Mouse (Mus musculus): ENCODE data around the gene Med17.

The Med17 gene

GRCm38 (mm10) chr9:15287846-15288245, 8.1 kb upstream of the Med17 start:
- DNase-seq: no peak

- DNase-seq: no peak
Observed at GRCm38 (mm10) chr9:15285443-15285842, 5.7 kb upstream of the Med17 start.

DNA sequence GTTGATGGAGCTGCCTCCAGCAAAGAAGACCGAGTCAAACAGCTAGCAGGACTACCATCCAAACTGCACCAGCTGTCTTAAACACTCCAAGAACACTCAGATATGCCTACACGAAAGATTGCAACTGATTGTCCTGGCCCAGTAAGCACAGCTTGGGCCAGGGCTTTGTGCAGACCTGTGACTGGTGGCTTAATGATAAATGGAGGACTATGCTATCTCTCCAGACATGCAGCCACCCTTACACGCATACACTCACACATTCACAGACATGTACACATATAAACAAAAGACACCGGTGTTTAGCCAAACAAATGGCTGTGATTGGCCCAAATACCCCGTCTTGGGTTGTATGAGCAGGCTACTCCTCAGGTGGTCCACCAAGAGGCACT, 754 bp upstream of the Med17 start:
- DNase-seq: no peak

DNA sequence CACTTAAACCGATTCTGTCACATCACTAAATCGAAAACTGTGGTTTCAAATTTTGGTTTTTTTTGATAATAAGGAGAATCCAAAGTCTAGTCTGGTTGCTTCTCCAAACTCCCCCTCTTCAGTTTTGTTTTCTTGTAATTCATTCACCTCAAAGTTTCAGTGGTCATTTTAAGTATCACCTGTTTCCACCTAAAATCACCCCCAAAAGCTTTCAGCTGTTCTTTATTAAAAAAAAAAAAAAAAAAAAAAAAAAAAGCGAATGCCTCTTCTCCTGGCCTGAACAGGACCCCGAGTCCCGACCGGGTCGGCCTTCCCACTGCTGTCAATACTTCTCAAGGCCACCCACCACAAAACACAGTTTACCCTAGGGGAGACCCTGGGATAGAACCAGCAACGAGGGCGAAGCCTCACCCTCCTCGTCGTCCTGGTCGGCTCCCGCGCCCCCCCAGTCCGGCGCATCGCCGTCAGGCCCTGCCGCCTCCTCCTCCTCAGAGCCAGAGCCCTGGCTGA, 537 bp downstream of the Med17 start:
- DNase-seq: no peak

DNA sequence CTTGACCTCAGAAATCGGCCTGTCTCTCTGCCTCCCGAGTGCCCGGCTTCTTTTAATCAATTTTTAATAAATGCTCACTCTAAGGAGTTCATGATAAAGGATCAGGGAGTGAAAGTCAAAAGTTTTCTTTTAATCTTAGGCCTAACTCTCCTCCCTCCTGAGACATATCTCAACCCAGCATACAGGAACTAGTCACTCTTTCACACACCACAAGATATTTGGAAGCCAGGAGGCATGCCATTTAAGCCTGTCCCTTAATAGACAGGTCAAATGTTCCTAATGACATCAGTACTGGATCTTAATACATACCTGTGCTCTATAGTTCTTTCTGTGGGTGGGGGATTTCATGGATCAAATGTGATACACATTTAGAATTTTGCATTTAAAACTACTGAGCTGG, 1.4 kb downstream of the Med17 start:
- no peak for DNase-seq

DNA sequence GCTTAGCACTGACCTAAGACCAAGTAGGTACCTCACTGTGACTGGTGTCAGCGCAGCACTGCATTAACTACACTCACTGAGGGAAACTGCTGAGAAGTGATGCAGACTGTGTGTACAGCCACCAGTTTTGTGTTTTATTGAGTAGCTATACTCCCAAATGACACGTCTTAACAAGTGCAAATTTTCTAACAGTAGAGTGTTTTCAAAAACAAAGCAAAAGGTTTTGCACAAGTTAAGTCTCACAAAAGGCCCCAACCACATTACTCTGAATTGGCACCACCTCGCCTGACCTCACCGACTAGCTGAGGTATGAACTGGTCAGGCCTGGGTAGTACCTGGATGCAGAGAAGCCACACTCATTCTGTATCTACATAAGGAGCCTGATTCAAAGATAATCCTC, 2.9 kb downstream of the Med17 start:
- DNase-seq: no peak

DNA sequence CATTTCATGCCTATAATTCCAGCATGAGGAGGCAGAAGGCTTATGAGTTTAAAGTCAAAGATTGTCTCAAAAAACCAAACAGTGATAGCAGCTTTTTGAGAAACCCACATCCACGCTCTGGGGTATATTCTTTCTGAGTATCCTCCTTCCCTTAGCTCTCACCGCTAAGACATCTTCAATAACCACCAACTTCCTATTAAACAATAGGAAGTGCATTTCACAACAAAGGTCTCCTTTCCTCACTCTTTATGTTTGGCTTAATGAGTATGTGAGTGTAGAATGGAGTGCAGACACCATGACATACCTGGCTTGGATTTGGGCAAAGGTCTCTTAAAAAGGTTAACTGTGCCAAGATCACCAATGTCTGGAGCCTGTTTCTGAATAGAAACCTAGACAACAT, 5.8 kb downstream of the Med17 start:
- no peak for DNase-seq

- no peak for DNase-seq
Observed at GRCm38 (mm10) chr9:15263487-15263886, 16.2 kb downstream of the Med17 start.

DNA sequence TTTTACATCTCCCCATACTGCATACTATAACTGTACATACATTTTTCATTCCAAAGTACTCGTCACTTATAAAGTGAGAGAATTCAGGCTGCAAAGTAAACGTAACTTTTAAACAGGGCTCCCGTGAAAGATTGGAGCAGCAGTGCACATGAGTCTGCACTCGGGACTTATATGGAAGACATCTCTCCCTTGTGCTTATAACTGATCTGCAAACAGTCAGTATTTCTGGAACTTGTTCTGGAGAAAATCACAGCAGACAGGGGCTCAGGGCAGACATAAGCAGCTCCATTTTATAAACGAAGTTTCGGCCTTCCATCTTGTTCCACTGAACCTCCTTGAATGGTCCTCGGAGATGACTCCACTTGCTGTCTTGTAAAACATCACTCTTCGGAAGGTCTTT, 17.8 kb downstream of the Med17 start:
- no peak for DNase-seq

DNA sequence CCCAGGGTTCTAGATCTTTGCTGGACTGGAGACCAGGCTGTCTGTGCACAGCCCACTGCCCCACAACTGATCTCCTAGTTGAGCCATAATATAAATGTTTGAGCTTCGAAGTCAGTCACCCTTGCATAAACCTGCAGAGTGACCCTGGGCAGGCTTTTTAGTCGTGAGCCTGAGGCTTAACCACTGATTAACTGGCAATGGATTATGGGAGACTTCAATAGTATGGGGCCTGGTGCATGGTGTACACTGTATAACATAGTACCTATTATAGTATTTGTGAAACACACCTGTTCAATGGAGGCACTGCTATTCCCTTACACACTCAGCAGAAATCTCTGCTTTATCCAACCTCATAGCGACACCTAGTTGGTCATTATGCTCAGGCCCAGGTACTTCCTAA, 23.5 kb downstream of the Med17 start:
- no peak for DNase-seq

DNA sequence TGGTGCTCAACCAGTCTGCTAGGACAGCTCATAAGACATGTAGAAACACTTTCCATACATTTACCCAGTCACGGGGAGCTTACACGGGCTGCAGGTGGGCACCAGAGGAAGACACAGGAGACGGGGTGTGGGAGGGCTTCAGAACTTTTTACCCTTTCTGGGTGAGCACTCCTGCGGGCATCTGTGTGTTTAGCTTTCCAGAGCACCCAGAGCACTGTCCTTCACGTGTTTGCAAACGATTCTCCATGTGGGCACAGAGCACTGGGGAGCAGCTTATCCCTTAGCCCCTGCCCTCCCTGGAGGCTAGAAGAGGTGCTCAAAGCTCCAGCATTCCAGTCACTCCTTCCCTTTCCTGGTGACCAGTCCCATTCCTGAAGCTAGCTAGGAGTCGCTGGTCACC, 25.2 kb downstream of the Med17 start:
- no peak for DNase-seq

DNA sequence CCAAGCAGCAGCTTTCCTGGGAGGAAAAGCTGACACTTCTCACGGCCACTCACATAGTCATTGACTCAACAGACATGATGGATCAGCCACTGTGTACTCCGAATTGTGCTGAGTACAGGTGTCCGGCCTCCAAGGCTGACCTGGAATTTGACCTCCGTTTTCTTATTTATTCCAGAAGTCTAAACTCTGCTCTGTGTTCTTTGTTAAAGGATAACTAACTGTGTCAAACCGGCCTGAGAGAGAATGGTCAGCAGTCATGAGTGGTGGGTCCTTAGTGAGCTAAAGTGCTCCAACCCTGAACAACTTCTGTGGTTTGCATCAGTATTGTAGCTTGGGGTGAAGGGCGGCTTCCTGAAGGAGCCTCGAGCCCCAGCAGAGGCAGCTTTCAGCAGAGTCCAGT, 27.5 kb downstream of the Med17 start:
- DNase-seq: no peak

GRCm38 (mm10) chr9:15250376-15250775, 29.4 kb downstream of the Med17 start:
- DNase-seq: no peak

DNA sequence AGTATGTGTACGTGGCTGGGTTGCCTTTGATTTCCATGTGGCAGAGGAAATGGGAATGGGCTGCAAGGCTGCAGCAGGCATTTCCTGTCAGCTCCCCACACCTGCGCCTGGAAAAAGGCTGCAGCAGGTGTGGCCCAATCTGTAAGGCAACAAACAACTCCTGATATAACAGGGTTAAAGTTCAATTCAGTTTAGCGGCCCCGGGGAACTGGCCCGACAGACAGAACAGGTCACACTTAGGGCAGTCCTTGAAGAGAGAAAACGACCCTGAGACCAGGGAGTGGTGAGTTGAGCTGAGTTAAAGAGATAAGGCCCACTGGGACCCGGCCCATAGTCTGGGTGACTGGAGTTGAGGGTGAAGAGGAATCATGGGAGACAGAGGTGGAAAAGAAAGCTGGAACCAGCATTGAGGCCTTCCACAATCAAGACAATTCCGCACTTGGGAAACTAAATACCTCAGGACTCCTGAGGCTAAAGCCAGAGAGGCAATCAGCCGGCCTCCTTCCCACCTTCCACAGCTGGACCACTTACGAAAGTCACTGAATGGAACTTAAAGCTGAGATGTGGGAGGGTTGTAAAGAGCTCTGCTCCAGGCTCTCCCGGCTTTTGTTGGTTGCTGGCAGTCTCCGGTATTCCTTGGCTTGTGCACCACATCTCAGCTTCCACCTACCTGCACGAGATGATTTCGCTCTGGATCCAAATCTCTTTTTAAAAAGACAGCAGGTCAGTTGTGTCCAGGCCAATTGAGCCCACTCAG, 34.2 kb downstream of the Med17 start:
- DNase-seq: no peak

- DNase-seq: no peak
Observed at GRCm38 (mm10) chr9:15242130-15242529, 37.6 kb downstream of the Med17 start.

DNA sequence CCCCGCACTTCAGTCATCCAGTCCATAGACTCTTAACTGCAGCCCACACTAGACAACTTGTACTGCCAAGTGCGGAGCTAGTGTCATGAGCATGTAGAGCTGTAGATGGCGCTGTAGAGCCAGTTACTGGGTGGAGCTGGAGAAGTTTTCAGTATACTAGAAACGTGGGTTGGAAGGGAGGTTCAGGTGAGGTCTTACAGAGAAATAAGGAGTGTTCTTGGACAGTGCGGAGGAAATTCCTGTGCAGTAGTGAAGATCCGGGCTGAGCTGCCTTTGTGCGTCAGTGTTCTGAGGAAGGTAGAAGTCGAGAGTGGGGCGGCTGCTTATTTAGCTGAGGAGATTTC, 38.2 kb downstream of the Med17 start:
- DNase-seq: peak; percentile 66

GRCm38 (mm10) chr9:15240863-15241595, 38.7 kb downstream of the Med17 start:
- DNase-seq: no peak

DNA sequence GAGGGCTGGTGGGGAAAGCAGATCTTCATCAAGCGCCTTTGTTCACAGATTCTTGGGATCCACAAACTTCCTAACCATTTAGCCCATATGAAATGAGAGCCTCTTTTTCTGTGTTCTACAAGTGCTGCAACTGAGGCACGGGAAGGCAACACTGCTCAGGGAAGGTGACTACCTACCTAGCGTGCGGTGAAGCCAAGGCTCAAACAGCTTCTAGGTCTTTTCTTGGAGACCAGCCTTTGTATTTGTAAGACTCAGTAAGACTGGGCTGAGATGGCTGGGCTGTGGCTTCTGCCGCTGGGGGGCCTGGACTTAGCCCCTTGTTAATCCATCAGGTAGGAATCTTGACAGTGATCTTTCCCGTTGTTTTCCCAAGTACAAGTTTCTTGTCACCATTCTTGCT, 39.7 kb downstream of the Med17 start:
- DNase-seq: no peak

DNA sequence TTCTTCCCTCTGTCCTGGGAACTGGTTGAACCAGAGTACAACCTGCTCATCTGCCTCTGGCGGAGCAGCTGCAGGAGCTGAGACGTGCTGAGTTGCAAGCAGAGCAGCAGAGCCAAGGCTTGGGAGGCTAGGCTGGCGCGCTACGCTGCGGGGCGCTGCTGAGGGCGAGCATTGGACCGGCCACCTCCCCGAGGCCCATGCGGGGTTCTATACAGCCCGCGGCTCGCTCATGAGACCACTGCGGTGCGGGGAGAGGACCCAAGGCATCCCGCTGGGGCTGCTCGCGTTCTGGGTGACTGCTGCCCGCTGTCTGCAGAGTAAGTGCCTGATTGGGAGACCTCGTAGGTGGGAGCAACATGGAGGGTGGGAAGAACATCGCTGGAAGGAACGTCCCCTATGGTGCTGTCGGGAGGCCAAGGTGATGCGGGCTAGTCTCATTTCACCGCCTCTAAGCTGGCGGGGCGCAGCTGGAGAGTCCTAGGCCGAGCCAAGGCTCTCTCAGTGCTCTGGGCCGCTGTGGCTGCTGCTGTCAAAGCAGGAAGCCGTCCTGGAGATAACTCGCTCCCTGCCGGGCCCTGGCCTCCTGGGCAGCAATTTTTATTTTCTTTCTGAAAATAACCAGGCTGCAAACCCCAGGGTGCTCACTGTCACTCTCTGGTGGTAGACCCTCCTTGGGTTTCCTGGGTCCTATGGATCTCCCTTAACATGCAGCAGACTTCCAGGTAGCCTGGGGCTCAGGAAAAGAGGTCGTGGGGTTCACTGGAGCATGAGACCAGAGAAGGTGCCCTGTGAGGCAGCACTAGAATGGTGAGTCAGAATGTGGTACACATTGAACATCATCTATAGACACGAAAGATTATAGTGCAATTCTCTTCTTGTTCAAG, 40.4 kb downstream of the Med17 start, which contains the start of gene Vstm5:
Vstm5 (plus strand) TSS at position 4 of the 884 bp plus-strand sequence.
- DNase-seq: peak; percentile 3

DNA sequence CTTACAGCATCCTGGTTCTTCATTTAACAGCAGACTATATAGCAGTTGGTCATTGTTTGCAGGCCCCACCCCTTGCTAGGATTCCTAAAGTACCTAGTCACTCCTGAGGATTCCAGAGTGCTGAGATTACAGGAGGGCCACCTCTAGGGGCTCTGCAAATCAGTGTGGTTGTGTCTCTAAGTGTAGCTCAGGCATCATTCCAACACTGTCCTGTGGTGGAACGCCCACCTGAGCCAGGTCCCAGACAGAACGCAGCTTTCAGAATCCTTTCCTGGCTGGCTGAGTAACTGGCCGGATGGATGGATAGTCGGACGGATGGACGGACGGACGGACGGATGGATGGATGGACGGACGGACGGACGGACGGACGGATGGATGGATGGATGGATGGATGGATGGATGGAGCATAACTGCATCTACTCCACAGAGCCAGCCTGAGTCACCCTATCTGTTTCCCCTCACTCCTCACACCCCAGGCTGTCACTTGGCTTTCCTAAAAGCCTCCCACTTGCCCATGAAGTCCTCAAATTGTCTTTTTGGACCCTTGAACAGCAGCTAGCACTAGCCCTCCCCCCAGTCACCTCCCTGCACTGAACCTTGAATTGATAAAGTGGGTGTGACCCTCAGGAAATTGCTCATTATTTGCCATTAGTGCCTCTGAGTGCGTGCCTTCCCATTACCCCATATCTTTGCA, 41.3 kb downstream of the Med17 start:
- no peak for DNase-seq

- DNase-seq: peak; percentile 13
Observed at GRCm38 (mm10) chr9:15237516-15238296, 42.0 kb downstream of the Med17 start.

GRCm38 (mm10) chr9:15235986-15236385, 43.7 kb downstream of the Med17 start:
- DNase-seq: no peak

Data from lung, postnatal 14 days (tissue).